Mouse (Mus musculus): ENCODE measurements at regions not wholly inside any gene's neighbourhood (a gene's known extent, or its start where the extent isn't known, plus 50 kb on each side); places are given as distances from the start of the nearest gene placed in this dataset.

- no peak for DNase-seq
These were observed 50.8 kb upstream of the Ptpn13 start for GRCm38 (mm10) chr5:103374162-103374561.

GRCm38 (mm10) chr5:103373089-103373488 lies 51.9 kb upstream of the Ptpn13 start:
- DNase-seq: no peak

GRCm38 (mm10) chr5:103370456-103370855 lies 54.5 kb upstream of the Ptpn13 start:
- DNase-seq: no peak

GRCm38 (mm10) chr5:103368993-103369392 lies 56.0 kb upstream of the Ptpn13 start:
- DNase-seq: no peak

- no peak for DNase-seq
These were observed 57.8 kb upstream of the Ptpn13 start for GRCm38 (mm10) chr5:103367201-103367671.

GRCm38 (mm10) chr5:103365700-103366448 lies 59.1 kb upstream of the Ptpn13 start:
- no peak for DNase-seq

GRCm38 (mm10) chr5:103364791-103365699 lies 59.9 kb upstream of the Ptpn13 start:
- DNase-seq: no peak

GRCm38 (mm10) chr5:103360775-103361247 lies 64.2 kb upstream of the Ptpn13 start:
- DNase-seq: no peak

- DNase-seq: no peak
These were observed 64.6 kb upstream of the Ptpn13 start for GRCm38 (mm10) chr5:103360360-103360759.

- no peak for DNase-seq
These were observed 67.4 kb upstream of the Ptpn13 start for GRCm38 (mm10) chr5:103357558-103357957.

GRCm38 (mm10) chr5:103356500-103356899 lies 68.5 kb upstream of the Ptpn13 start:
- no peak for DNase-seq

- peak; percentile 42 for DNase-seq
These were observed 69.4 kb upstream of the Ptpn13 start for GRCm38 (mm10) chr5:103355372-103356300.

GRCm38 (mm10) chr5:103343869-103344268 lies 81.1 kb upstream of the Ptpn13 start:
- DNase-seq: no peak

GRCm38 (mm10) chr5:103341456-103341855 lies 83.5 kb upstream of the Ptpn13 start:
- DNase-seq: peak; percentile 37

GRCm38 (mm10) chr5:103340626-103341025 lies 84.4 kb upstream of the Ptpn13 start:
- no peak for DNase-seq

GRCm38 (mm10) chr5:103336689-103337490 lies 88.1 kb upstream of the Ptpn13 start:
- DNase-seq: no peak

- DNase-seq: no peak
These were observed 88.9 kb upstream of the Ptpn13 start for GRCm38 (mm10) chr5:103335916-103336688.

- no peak for DNase-seq
These were observed 98.6 kb upstream of the Ptpn13 start for GRCm38 (mm10) chr5:103326412-103326811.

- DNase-seq: no peak
These were observed 104.7 kb upstream of the Ptpn13 start for GRCm38 (mm10) chr5:103320341-103320740.

Data from gastrocnemius, postnatal 10 days (tissue).